Mouse (Mus musculus) embryonic facial prominence, embryonic 11.5 days (tissue): Measurements from ENCODE around the gene Fmnl2. TPM values are rescaled to one million over a fixed set of nuclear protein-coding genes. Genes with fewer than 3 reads are reported as not detected.
A peak's percentile ranks its signal among the peaks of the same experiment; 100 is the strongest.

Experiments
- ATAC-seq: fragments of 200-750 bp; cut with Nextera tagmentation; replicated peaks from 2 replicates; pipeline ENCODE4 v1.8.0; 2017; ENCODE audit warnings: low read depth; ENCODE audit not compliant: insufficient number of reproducible peaks, low FRiP score, low TSS enrichment
- DNase-seq: peaks from one replicate; pipeline ENCODE4 v3.0.0-alpha.2; 2015; ENCODE audit warnings: low spot score
- H3K27ac ChIP-seq: fragments of 300-500 bp; sonication (generic); replicated peaks from 2 replicates; pipeline ENCODE4 v1.5.1; 2014; ENCODE audit warnings: mild to moderate bottlenecking, low read depth, low read length, control low read depth
- H3K27me3 ChIP-seq: fragments of 300-500 bp; sonication (generic); 2 replicates; pipeline ENCODE4 v1.6.1; 2014; ENCODE audit warnings: mild to moderate bottlenecking, low read length, moderate library complexity, mixed read lengths; ENCODE audit not compliant: control insufficient read depth, insufficient read depth
- H3K36me3 ChIP-seq: fragments of 300-500 bp; sonication (generic); replicated peaks from 2 replicates; pipeline ENCODE4 v1.6.1; 2014; ENCODE audit warnings: low read depth, mild to moderate bottlenecking, low read length, moderate library complexity, mixed read lengths; ENCODE audit not compliant: control insufficient read depth, insufficient read depth
- H3K4me1 ChIP-seq: fragments of 300-500 bp; sonication (generic); 2 replicates; pipeline ENCODE4 v1.6.1; 2014; ENCODE audit warnings: low read length, mixed read lengths; ENCODE audit not compliant: control insufficient read depth, insufficient read depth
- H3K4me2 ChIP-seq: fragments of 300-500 bp; sonication (generic); 2 replicates; pipeline ENCODE4 v1.6.1; 2014; ENCODE audit warnings: low read depth, mild to moderate bottlenecking, control low read depth, low read length, moderate library complexity
- H3K4me3 ChIP-seq: fragments of 300-500 bp; sonication (generic); 2 replicates; pipeline ENCODE4 v1.5.1; 2014; ENCODE audit warnings: low read depth, low read length, control low read depth
- H3K9ac ChIP-seq: fragments of 300-500 bp; sonication (generic); replicated peaks from 2 replicates; pipeline ENCODE4 v1.6.1; 2014; ENCODE audit warnings: mild to moderate bottlenecking, control low read depth, low read length
- H3K9me3 ChIP-seq: fragments of 300-500 bp; sonication (generic); replicated peaks from 2 replicates; pipeline ENCODE4 v1.6.1; 2016; ENCODE audit warnings: mild to moderate bottlenecking, low read length, inconsistent platforms, mixed read lengths; ENCODE audit not compliant: control insufficient read depth
- WGBS: fragments of 180-500 bp; shearing (Covaris S2); extraction: QIAGEN DNeasy Blood & Tissue Kit; methylation state at CpG from one replicate; pipeline ENCODE4 v1.1.7; 2014; 5-methylcytosine and 5-hydroxymethylcytosine counted together
- polyA plus RNA-seq: library from polyadenylated mRNA; unstranded; fragments of >200 nt; fragmentation: Nextera tagmentation; extraction: Ambion mirVana; gene quantifications from 2 replicates; pipeline ENCODE4 v1.2.1, GENCODE M21; 2014

The Fmnl2 gene
- polyA plus RNA-seq, 1 experiment from 2014 or later, result 10.8 TPM

GRCm38 (mm10) chr2:53100093-53100492, 242.4 kb downstream of the Fmnl2 start:
- Histone ChIP-seq H3K9me3 (no peaks in the 10 kb centered on the region), H3K27me3 (no peaks in the 10 kb centered on the region), H3K27ac (no peak overlapping the region), H3K9ac (no peak overlapping the region), H3K4me3 (no peak overlapping the region), H3K36me3 (no peaks in the 10 kb centered on the region; the same call in 1 of the 2 replicates), H3K4me1 (no peaks in the 10 kb centered on the region), H3K4me2 (no peak overlapping the region)
- DNase-seq (no peak), ATAC-seq (no peak)
- 44% methylated on average over 2 of the region's 2 CpGs for WGBS

DNA sequence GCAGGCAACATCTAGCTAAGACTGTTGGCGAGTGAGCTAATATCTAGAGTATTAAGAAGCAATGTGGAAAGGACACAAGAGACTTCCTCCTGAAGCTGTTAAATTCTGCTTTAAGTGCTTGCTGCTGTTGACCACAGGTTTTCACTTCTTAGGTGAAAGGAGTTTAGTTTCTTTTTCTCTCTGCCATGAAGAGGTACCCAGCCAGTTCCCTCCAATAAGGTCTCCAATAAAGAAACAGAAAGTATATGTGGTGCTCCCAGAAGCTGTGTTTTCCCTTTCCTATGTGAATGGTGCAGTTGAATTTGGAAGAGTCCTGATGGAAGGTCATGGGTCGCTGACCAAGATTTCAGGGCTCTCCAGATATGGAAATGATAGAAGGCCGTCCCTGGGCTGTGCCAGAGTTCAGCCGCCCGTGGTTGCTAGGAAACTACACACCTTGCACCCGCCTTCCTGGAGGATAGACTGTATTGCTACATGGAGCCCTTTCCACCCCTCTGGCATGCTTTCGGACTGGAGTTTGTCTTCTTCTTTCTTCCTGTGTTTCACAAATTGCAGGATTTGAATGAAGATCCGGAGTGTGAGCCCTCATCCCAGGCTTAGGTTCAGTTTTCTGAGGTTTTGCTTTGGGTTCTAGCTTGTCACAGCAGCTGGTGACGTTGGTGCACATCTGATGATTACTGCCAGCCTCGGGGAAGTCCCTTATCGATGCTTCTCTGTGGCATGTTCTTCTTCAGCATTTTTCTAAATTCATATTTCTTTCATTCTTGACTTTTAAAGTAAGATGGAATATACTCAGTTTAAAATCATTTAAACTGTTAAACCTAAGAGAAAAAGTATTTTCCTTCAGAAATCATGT, 244.5 kb downstream of the Fmnl2 start:
- DNase-seq (no peak), ATAC-seq (no peak)
- H3K27ac ChIP-seq, result no peak overlapping the region
- H3K9ac ChIP-seq, result no peak overlapping the region
- H3K4me3 ChIP-seq, result no peak overlapping the region
- 88% methylated on average over 11 of the region's 11 CpGs for WGBS
- H3K4me1 ChIP-seq, result no peaks in the 10 kb centered on the region
- no peaks in the 10 kb centered on the region for H3K27me3 ChIP-seq
- no peak overlapping the region for H3K4me2 ChIP-seq
- no peaks in the 10 kb centered on the region; the same call in 1 of the 2 replicates for H3K36me3 ChIP-seq
- no peaks in the 10 kb centered on the region for H3K9me3 ChIP-seq

GRCm38 (mm10) chr2:53102901-53103300, 245.2 kb downstream of the Fmnl2 start:
- H3K27ac ChIP-seq, result no peak overlapping the region
- H3K4me1 ChIP-seq, result no peaks in the 10 kb centered on the region
- ATAC-seq, result no peak
- no peak overlapping the region for H3K4me2 ChIP-seq
- DNase-seq, result no peak
- H3K9ac ChIP-seq, result no peak overlapping the region
- H3K9me3 ChIP-seq, result no peaks in the 10 kb centered on the region
- 92% methylated on average over 2 of the region's 2 CpGs for WGBS
- no peaks in the 10 kb centered on the region for H3K27me3 ChIP-seq
- no peak overlapping the region for H3K4me3 ChIP-seq
- H3K36me3 ChIP-seq, result no peaks in the 10 kb centered on the region; the same call in 1 of the 2 replicates

- Histone ChIP-seq H3K27me3 (no peaks in the 10 kb centered on the region), H3K9ac (no peak overlapping the region), H3K4me3 (no peak overlapping the region), H3K4me2 (no peak overlapping the region), H3K9me3 (no peaks in the 10 kb centered on the region), H3K4me1 (no peaks in the 10 kb centered on the region), H3K36me3 (no peaks in the 10 kb centered on the region; the same call in 1 of the 2 replicates), H3K27ac (no peak overlapping the region)
- WGBS, result 93% methylated on average over 10 of the region's 10 CpGs
- DNase-seq, result no peak
- ATAC-seq, result no peak
Observed at GRCm38 (mm10) chr2:53105408-53105807, 247.7 kb downstream of the Fmnl2 start.

DNA sequence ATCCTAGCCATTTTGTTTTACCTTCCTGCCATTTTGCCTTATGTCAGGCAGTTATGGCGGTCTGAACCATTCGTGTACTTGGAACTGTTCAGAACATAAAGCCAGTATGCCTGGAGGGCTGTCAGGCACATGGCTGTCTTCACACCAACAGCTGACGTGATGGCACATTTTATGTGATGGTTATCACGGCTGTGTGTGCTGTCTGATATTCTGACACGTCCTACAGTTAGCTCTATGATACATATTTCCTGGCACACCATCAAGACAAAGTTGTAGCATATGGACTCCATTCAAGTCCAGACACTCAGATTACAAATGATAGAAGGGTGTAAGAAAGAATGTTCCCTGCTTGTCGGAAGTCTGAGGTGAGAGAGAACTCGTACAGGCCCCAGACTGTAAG, 248.4 kb downstream of the Fmnl2 start:
- Histone ChIP-seq H3K4me2 (no peak overlapping the region), H3K9me3 (no peaks in the 10 kb centered on the region), H3K27me3 (no peaks in the 10 kb centered on the region), H3K4me3 (no peak overlapping the region), H3K36me3 (no peaks in the 10 kb centered on the region; the same call in 1 of the 2 replicates), H3K4me1 (no peaks in the 10 kb centered on the region), H3K27ac (no peak overlapping the region), H3K9ac (no peak overlapping the region)
- 89% methylated on average over 7 of the region's 7 CpGs for WGBS
- DNase-seq (no peak), ATAC-seq (no peak)

DNA sequence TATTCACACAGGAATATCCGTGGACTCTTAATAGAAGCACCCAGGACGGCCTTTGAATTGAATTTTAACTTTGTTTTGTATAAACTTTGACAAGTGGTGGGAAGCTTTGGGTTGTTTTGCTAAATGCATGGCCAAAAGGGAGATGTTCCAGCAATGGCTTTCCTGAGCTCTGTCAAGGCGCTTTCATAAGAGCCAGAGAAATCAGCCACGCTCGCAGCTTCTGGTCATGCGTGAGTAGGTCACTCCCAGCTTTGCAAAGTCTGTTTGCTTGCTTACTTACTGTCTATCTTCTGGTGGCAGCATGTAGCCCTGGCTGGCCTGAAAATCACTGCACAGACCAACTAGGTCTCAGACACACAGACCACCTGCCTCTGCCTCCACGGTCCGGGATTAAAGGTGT, 248.8 kb downstream of the Fmnl2 start:
- Histone ChIP-seq H3K4me3 (no peak overlapping the region), H3K36me3 (no peaks in the 10 kb centered on the region; the same call in 1 of the 2 replicates)
- 95% methylated on average over 8 of the region's 8 CpGs for WGBS

DNA sequence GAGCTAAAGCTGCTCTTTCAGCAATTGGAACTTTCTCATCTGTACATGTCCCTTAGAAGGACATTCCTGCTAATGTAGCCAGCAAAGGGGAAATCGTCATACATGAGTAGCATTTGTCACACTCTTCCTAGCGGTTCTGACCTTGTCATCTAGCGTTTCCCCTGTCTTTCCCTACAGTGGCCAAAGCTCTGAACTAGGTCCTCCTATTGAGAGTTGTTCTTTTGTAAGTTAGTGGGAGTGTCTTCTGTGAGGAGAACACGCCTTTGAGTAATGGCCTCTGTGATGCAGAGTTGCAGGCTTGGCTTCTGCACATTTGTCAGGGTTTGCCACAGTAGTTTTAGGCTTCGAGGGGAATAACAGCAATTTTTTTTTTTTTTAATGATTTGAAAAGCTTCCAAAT, 250.9 kb downstream of the Fmnl2 start:
- H3K4me1 ChIP-seq, result no peaks in the 10 kb centered on the region
- H3K9me3 ChIP-seq, result no peaks in the 10 kb centered on the region
- H3K4me2 ChIP-seq, result no peak overlapping the region
- ATAC-seq, result no peak
- DNase-seq, result no peak
- H3K4me3 ChIP-seq, result no peak overlapping the region
- H3K27me3 ChIP-seq, result no peaks in the 10 kb centered on the region
- 87% methylated on average over 5 of the region's 5 CpGs for WGBS
- H3K9ac ChIP-seq, result no peak overlapping the region
- no peak overlapping the region for H3K27ac ChIP-seq
- no peaks in the 10 kb centered on the region; the same call in 1 of the 2 replicates for H3K36me3 ChIP-seq

More for the DNA sequence above, 248.8 kb downstream of the Fmnl2 start:
- Histone ChIP-seq H3K4me1 (no peaks in the 10 kb centered on the region), H3K9me3 (no peaks in the 10 kb centered on the region), H3K27me3 (no peaks in the 10 kb centered on the region), H3K4me2 (no peak overlapping the region), H3K9ac (no peak overlapping the region), H3K27ac (no peak overlapping the region)
- DNase-seq (no peak), ATAC-seq (no peak)

GRCm38 (mm10) chr2:53121797-53122196, 264.1 kb downstream of the Fmnl2 start:
- no peak overlapping the region for H3K4me2 ChIP-seq
- no peak overlapping the region for H3K9ac ChIP-seq

More at GRCm38 (mm10) chr2:53121797-53122196, 264.1 kb downstream of the Fmnl2 start:
- peaks cover 7% of the 10 kb centered on the region for H3K36me3 ChIP-seq
- no peak overlapping the region for H3K4me3 ChIP-seq
- no peaks in the 10 kb centered on the region for H3K4me1 ChIP-seq
- H3K27ac ChIP-seq, result no peak overlapping the region
- H3K27me3 ChIP-seq, result no peaks in the 10 kb centered on the region
- 73% methylated on average over 5 of the region's 5 CpGs for WGBS
- peak; percentile 73 for DNase-seq
- ATAC-seq, result no peak
- H3K9me3 ChIP-seq, result no peaks in the 10 kb centered on the region
